ENCODE assay signal across 21 mouse cellular contexts in the genomic region with DNA sequence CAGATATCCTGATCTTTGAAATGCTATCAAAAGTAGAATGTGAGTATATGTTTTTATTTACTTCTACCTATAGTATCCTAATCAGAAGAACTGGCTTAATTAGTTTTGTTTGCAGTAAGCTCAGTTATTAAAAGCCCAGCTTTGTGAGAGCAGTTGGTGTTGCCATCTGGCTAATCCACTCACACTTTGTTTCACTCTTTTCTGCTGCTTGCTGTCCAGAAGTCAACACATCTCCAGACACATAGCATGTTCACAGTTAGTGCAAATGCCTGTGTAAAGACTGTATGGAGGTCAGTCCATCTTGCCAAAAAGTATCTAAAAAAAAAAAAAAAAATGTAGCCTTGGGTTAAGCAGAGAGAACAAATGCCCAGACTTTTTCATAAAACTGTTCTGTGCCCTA. TPM values are rescaled to one million over a fixed set of nuclear protein-coding genes. Genes with fewer than 3 reads are reported as not detected.
DNase-seq lines count a peak whose midpoint lies in the region; ATAC-seq lines count a peak whose summit lies in the region.
"Had no signal": no experiment of that assay in that cellular context is flagged by ENCODE, and none has a peak within 500 bp of the region (broad histone marks: within the 10 kb centered on the region; RNA-seq: fewer than 3 reads in every experiment).

No protein-coding gene starts in this region.

- no peaks in the 10 kb centered on the region for H3K27me3 ChIP-seq in forebrain, embryonic 14.5 days (replicated peaks; ENCODE audit: control insufficient read depth, insufficient read depth, low read length)
- H3K27me3 ChIP-seq in forebrain, embryonic 10.5 days (ENCODE audit: poor library complexity, severe bottlenecking): no peaks in the 10 kb centered on the region
- H3K27me3 ChIP-seq: embryonic facial prominence, embryonic 13.5 days; hindbrain, embryonic 12.5 days had no signal

- H3K4me3 ChIP-seq in forebrain, embryonic 14.5 days (ENCODE audit: low read depth, low read length): no peak overlapping the region
- no peak overlapping the region for H3K4me3 ChIP-seq in forebrain, embryonic 10.5 days
- H3K4me3 ChIP-seq: embryonic facial prominence, embryonic 13.5 days; heart, embryonic 10.5 days; hindbrain, embryonic 12.5 days had no signal

- H3K4me2 ChIP-seq in forebrain, embryonic 14.5 days (ENCODE audit: low read length): no peak overlapping the region
- H3K4me2 ChIP-seq: embryonic facial prominence, embryonic 13.5 days; hindbrain, embryonic 12.5 days had no signal

- intact Hi-C loops in left cerebral cortex, postnatal 14 days (cut with DNase I): no loop called here

- DNase-seq in forebrain, embryonic 14.5 days (ENCODE audit: low spot score): peak; percentile 54
- no peak for DNase-seq in forebrain, embryonic 10.5 days (ENCODE audit: extremely low spot score, low spot score)
- peak; percentile 23 to 64 for DNase-seq in layer of hippocampus, adult 18-20 months (ENCODE audit: low spot score in 2 of 2)
- DNase-seq in layer of hippocampus, adult 9-10 months (ENCODE audit: low spot score): no peak
- DNase-seq in retina, postnatal 1 day: peak; percentile 21
- no peak for DNase-seq in retina, embryonic 14.5 days (ENCODE audit: low spot score)
- no peak for DNase-seq in left cerebral cortex, postnatal 14 days (ENCODE audit: low spot score in 2 of 2)
- DNase-seq: adrenal gland, postnatal 10 days; cerebellum, adult 18-20 months; cerebellum, adult 9-11 months; cerebellum, postnatal 36 days; gastrocnemius, postnatal 10 days; heart, adult 18-20 months; heart, postnatal 10 days; heart, postnatal 4 days had no signal

- no peaks in the 10 kb centered on the region for H3K4me1 ChIP-seq in forebrain, embryonic 14.5 days (ENCODE audit: control insufficient read depth, insufficient read depth, low read length)
- H3K4me1 ChIP-seq in forebrain, embryonic 10.5 days: no peaks in the 10 kb centered on the region
- H3K4me1 ChIP-seq: embryonic facial prominence, embryonic 13.5 days; heart, embryonic 10.5 days; hindbrain, embryonic 12.5 days had no signal

- H3K9me3 ChIP-seq in forebrain, embryonic 14.5 days (replicated peaks; ENCODE audit: control insufficient read depth, low read length): no peaks in the 10 kb centered on the region
- H3K9me3 ChIP-seq in forebrain, embryonic 10.5 days: no peaks in the 10 kb centered on the region
- H3K9me3 ChIP-seq: embryonic facial prominence, embryonic 13.5 days; hindbrain, embryonic 12.5 days had no signal

- ATAC-seq in forebrain, embryonic 14.5 days: peak; percentile 75; the same call in 1 of the 2 replicates
- ATAC-seq: hindbrain, embryonic 16.5 days had no signal

- H3K27ac ChIP-seq in forebrain, embryonic 14.5 days (ENCODE audit: low read depth, low read length): no peak overlapping the region
- H3K27ac ChIP-seq in forebrain, embryonic 10.5 days: no peak overlapping the region
- H3K27ac ChIP-seq: embryonic facial prominence, embryonic 13.5 days; heart, embryonic 10.5 days; hindbrain, embryonic 12.5 days had no signal

- H3K36me3 ChIP-seq in forebrain, embryonic 14.5 days (ENCODE audit: control insufficient read depth, insufficient read depth, low read length): no peaks in the 10 kb centered on the region
- no peaks in the 10 kb centered on the region for H3K36me3 ChIP-seq in forebrain, embryonic 10.5 days (replicated peaks)
- H3K36me3 ChIP-seq: embryonic facial prominence, embryonic 13.5 days; heart, embryonic 10.5 days; hindbrain, embryonic 12.5 days had no signal

- no peak overlapping the region for H3K9ac ChIP-seq in forebrain, embryonic 14.5 days (ENCODE audit: low read length)
- H3K9ac ChIP-seq: embryonic facial prominence, embryonic 13.5 days; hindbrain, embryonic 12.5 days had no signal

RNA-seq across cellular contexts. Expression of a gene that starts 27.7 kb away (rescaled TPM):
- 7.7 and 14.4 TPM in 2 replicates for polyA plus RNA-seq in forebrain, embryonic 14.5 days (2014; fragmentation: Nextera tagmentation; extraction: Ambion mirVana)
- 2.6 and 3.5 TPM in 2 replicates for polyA plus RNA-seq in forebrain, embryonic 10.5 days (2016; fragmentation: Nextera tagmentation; extraction: Ambion mirVana)
- 100 to 1,000 TPM; 136 to 146 TPM for total RNA-seq in layer of hippocampus, adult 18-20 months (2021)
- 100 to 1,000 TPM; 103 to 105 TPM for total RNA-seq in left cerebral cortex, postnatal 14 days (2021)
- total RNA-seq: MEL had no signal
- polyA plus RNA-seq: C2C12 had no signal

Comparison
In these comparisons a context has a peak if more than half of its experiments do, and no peak if none do; other contexts are left out.
1. DNase-seq: peak in forebrain, embryonic 14.5 days (single experiment), layer of hippocampus, adult 18-20 months (2 of 2) and retina, postnatal 1 day (single experiment); none in forebrain, embryonic 10.5 days (single experiment), layer of hippocampus, adult 9-10 months (single experiment), retina, embryonic 14.5 days (single experiment) and left cerebral cortex, postnatal 14 days (0 of 2).